Mouse (Mus musculus) c-Kit-positive CD71-positive TER-119-negative erythroid progenitor cells, embryonic 14.5 days (primary cell): ENCODE measurements around the gene Gnaz.

Experiments
- DNase-seq: peaks from one replicate; pipeline ENCODE4 v3.0.0-alpha.2; 2013; ENCODE audit warnings: low read depth

Gene Gnaz

GRCm38 (mm10) chr10:74969266-74969665 lies 2.3 kb downstream of the Gnaz start:
- no peak for DNase-seq

DNA sequence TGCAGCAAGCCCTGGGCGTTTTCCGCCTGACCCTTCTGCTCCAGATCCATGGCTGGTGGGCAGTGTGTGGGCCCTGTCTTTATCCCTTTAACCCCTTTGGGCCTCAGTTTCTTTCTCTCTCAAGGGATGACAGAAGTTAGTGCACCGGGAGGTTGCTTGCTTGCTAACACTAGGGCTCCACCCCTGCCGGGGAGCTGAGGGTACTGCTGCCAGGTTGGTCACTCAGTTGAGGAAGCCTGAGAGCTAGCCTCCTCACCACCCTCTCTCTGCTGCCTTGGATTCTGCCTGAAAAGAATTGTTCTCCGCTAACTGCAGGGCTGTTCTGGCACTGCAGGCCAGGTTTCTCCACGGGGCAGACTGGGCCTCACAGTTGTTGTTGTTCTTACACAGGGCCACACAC lies 6.0 kb downstream of the Gnaz start:
- DNase-seq, result no peak

- DNase-seq, result no peak
Observed at GRCm38 (mm10) chr10:74975626-74976025, 8.6 kb downstream of the Gnaz start.

DNA sequence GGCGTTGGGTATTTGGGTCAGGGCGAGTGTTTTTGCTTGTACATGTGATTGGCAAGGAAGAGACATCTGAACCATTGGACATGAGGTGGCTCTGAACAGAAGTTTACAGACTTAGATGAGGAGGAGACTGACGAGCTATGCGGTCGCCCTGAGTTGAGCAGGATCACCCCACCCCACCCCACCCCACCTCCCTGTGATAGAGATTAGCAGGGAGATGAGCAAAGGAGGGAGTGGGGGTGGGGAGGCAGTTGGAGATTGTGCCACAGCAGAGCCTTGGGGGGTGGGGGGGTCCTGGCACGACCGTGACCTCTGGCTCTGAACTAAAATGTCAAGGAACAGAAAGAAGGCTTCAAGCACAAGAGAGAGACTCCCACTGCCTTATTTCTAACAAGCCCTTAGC lies 9.5 kb downstream of the Gnaz start:
- no peak for DNase-seq

DNA sequence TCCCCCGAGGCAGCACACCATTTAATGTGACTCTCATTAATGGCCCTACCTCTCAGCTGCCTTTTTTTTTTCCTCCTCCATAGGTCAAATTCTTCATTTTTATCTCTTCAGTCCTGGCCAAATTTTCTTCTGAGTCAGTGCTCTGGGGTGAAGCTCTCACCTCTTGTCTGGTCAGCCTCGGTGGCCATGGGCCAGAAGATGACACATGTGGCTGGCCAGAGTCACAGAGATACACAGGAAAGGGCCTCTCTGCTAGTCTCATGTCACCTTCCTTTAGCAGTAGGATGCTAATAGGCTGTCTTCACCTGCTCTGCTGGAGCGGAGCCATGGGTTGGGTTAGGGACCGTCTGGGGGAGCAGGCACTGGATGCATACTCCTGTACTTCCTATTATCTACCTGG lies 11.1 kb downstream of the Gnaz start:
- no peak for DNase-seq

- no peak for DNase-seq
Observed at GRCm38 (mm10) chr10:74981159-74981558, 14.2 kb downstream of the Gnaz start.

DNA sequence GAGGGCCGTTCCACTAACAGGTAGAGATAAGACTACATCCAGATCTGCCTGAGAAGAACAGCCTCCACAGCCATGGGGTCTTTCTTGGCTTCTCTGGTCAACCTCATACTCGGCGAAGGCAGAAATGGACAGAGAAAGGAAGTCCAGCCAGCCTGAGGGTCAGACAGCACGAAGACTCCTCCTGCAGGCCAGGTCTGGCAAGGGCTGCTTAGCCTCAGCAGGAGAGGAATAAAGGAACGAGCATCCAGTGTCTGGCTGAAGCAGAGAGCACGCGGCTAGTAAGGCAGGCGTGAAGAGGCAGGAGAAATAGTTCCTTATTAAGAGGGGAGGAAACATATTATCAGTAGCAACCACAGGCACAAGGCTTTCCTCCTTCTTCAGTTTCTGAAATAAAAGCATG lies 16.2 kb downstream of the Gnaz start:
- no peak for DNase-seq

- DNase-seq, result no peak
Observed at GRCm38 (mm10) chr10:74987698-74988470, 20.9 kb downstream of the Gnaz start.

- no peak for DNase-seq
Observed at GRCm38 (mm10) chr10:74989814-74990213, 22.8 kb downstream of the Gnaz start.

DNA sequence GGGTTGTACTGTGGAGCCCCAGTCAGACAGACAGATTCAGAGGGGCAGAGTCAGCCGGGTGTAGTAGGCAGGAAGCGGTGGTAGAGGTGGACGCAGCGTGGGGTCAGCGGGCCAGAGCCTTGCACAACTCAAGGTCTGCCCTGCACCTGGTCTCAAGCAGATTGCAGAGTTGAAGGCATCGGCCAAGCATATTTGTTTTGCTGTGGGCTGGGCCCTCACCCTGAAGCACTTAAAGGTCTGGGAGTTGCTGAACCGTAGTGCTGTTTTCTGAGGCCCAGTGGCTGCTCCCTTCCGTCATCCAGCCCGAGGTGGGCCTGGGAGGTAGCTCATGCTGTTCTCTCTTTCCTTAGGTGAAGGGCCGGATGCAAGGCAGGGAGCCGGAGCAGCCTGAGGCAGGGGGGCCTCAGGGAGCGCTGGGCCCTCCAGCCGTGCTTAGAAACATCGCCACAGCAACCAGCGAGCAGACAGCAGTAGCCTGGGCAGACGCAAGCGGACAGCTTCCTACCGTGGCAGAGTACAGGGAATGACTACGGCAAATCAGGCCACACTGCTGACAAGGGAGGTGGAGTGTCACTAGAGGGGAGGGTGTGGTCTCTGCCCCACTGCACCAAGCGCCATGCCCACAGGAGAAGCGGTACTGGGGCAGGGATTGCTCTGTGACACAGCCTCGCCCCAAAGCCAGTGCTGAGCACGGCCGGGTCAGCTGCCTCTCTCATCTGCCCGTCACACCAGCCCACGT lies 23.8 kb downstream of the Gnaz start:
- DNase-seq, result no peak

GRCm38 (mm10) chr10:74994863-74995262 lies 27.9 kb downstream of the Gnaz start:
- DNase-seq, result no peak

GRCm38 (mm10) chr10:74995377-74995776 lies 28.4 kb downstream of the Gnaz start:
- DNase-seq, result no peak

GRCm38 (mm10) chr10:75001391-75001790 lies 34.4 kb downstream of the Gnaz start:
- no peak for DNase-seq

DNA sequence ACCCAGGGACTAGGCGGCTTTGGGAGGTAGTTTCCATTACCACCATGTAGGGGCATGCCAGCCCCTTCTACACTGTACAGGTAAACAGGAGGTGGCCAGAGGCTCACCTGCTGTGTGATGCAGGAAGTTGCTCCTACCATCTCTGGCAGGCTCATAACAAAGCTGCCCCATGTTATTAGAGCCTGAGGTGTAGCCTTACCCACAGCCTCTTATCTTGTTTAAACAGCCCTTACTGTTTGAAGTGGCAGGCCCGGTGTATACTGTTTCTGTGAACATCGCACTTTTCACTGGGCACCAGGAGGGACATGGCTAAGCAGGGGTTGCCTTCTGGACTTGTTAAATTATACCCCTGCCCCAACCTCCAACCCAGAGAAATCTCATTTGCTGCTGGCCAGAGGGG lies 37.1 kb downstream of the Gnaz start:
- no peak for DNase-seq

DNA sequence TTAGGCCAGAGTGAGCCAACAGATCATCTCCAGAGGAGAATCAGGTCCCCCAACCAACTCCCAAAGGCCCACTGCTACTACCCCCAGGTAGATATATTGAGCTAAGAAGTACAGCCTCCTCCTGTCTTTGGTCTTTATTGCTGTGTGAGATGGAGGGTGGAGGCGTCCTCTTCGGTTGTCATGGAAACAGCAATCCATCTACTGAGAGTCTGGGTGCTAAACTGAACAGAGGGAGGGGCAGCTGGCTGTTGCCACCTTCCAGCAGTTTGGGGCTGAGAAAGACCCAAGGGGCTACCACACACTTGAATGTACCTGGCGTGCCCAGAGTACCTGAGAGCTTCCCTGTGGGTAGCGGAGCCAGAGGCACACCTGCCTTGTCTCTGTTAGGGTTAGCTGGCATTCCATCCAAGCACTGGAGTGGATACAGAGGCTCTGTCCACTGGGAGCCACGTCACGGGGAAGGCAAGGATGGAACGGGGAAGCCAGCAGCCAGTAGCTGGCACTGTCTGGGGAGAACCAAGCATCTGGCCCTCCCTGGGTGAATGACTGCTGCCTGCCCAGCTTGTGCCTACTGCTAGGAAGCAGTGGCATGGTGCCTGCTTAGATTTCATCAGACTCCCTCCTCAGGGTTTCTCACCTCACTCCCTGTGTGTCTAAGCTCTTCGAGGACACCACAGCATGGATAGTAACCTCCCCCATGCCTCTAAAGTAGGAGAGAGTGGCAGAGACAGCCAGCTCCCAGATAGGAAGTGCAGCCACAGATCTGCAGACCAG lies 40.1 kb downstream of the Gnaz start:
- DNase-seq, result no peak

GRCm38 (mm10) chr10:75010704-75011103 lies 43.7 kb downstream of the Gnaz start:
- no peak for DNase-seq

GRCm38 (mm10) chr10:75015465-75015864 lies 48.5 kb downstream of the Gnaz start:
- DNase-seq, result no peak

DNA sequence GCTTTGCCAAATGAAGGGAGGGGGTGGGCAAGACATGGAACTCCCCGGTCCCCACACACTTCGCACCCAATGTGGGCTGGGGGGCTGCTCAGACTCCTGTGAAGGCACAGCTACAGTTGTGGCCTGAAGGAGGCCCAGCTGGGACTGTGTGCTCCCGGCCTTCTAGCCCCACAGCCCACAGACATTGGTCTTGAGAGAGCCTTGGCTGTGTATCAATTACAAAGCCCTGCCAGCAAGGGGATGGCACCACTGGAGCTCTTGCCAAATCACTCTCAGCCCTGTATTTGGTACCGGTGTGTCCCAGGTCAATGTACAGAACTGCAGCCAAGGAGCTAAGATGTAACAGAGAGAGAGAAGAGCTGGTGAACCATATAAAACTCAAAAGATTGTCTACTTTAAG lies 49.5 kb downstream of the Gnaz start:
- DNase-seq, result no peak

DNA sequence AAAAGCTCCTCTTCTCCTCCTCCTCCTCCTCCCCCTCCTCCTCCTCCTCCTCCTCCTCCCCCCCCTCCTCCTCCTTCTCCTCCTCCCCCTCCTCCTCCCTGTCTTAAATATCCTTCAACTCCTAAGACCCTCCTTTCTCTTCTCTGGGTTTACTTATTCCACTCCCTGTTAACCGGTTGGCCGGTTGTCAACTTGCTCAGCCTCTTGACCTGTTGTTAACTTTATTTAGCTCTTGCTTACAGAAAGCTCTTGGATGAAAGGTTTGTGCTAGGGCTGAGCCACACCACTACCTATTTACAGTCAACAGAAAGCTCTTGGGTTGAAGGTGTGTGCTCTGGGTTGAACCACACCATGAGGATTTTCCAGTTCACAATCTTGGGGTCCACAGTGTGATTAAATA lies 53.3 kb downstream of the Gnaz start:
- no peak for DNase-seq

- no peak for DNase-seq
Observed at GRCm38 (mm10) chr10:75021138-75021537, 54.2 kb downstream of the Gnaz start.

GRCm38 (mm10) chr10:75026491-75026890 lies 59.5 kb downstream of the Gnaz start:
- DNase-seq, result no peak

DNA sequence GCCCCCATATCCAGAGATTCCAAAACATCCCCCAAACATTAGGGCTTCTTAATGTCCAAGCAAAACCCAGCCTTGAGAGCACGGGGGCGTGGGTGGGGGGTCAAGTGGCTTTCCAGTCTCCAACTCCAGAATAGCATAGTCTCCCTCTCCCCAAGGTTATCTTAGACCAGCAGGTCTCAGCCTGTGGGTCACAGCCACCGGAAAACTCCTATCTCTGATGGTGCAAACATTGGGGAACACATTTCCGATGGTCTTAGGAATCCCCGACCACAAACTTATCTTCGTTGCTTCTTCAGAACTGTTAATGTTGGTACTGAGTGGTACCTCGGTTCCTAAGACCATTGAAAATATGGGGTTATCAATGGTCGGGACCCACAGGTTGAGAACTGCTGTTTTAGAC lies 61.8 kb downstream of the Gnaz start:
- DNase-seq, result no peak

DNA sequence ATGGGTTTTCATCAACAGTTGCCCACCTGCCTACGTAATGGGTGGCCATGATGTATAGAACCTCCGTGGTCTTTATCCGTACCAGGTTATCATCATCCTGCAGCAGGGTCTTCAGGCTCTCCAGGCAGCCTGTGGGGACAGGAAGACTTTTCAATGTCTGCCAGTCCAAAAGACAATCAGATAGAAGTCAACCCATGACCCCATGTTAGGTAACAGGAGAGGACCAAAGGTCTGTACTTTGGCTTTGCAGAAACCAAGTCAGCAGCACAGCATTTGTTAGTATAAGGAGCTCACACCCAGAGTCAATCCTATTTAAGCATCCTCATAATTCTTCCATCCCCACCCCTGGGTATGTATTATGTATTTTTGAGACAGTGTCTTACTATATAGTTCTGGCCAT lies 62.7 kb downstream of the Gnaz start:
- no peak for DNase-seq
